Mouse (Mus musculus) urinary bladder, postnatal 36 days (tissue): ENCODE data around the gene Npcd.

ENCODE experiments used
- DNase-seq, 2 experiments: peaks; one replicate each; pipeline ENCODE4 v3.0.0; 2022; ENCODE audit warnings: low spot score in 2 of 2, mixed read lengths in 1 of 2

Npcd gene

DNA sequence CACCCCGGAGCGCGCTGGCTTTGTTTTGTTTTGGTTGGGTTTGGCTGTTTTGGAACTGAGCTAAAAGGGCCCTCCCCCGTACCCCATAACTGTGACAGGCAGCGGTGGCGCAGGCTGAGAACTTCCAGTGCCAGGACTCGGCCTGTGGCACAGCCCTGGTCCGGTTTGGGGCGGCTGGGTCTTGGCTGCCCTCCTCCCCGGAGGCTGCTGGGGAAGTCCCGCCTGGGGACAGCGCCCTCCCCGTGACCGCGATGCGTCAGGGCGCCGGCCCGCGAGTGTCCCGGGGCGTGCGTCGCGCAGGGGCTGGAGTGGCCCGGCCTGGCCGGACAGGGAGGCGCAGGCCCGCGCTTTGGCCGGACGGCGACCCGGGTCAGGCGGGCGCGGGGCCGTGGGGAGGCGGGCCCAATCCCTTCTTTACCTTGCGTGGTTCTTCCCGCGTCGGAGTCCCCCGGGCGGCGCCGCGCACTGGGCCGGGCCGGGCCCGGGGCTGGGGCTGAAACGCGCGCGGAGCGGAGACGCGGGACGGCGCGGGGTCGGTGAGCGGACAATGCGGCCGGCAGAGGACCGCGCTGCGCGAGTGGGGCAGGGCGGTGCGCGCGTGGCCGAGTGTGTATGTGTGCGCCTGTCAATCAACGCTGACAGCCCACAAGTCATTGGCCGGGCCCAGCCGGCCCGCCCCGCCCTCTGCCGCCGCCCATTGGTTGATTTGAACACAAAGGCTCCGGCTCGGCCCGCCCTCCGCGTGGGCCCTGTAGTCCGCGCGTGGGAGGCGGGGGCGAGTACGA lies 91.9 kb downstream of the Npcd start, which contains the start of gene Sun2:
Sun2 (minus strand) TSS at position 616 of the 785 bp plus-strand sequence.
- DNase-seq = peak; percentile 84 to 91

DNA sequence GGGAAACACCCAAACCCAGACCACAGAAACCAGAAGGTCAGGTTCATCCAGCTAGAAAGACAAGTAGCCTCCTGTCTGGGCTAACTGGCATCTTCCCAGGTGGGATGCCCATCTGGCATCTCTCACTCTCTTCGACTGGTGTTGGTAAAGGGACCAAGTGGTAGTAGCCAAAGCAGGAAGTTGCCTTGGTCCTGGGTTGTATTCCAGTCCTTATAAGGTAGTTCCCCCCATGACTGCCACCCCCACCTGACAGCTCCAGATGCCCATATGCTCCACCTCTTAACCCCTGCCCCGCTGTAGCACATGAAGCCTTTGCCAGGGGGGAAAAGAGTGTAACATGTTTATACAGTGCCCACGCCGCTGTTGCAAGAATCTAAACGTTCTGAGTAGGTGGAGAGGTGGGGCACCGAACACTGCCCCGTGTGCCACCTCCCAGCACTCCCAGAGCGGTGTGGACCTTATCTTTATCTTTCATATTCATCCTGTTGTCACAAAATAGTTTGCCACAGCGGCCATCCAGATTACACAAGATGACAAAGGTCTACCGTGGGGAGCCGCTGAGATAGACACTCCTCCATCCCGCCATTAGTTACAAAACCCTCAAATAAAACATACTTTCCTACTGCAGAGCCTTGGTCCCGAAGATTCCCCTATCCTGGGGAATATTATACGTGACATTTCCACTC lies 92.7 kb downstream of the Npcd start:
- DNase-seq = peak; percentile 38 to 56

DNA sequence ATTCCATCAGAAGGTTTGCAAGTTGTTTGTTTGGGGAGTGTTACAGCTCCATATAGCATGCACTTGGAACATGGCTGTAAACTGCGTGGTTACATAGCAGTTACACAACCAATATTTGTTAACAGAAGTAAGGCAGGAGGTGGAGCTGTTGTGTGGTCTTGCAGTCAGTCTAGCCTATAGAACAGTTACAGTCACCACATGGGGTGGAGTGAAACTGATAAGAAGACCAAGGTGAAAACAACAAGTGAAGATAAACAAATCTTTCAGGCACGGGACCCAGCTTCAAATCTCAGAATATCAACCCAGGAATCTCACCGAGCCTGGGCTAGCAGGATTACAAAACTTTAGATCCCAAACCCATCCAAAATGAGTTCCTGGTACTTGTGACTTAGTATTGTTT lies 93.3 kb downstream of the Npcd start:
- DNase-seq = no peak
